Mouse (Mus musculus) stomach, postnatal 0 days (tissue): ENCODE measurements around the gene Tpp2. TPM values are rescaled to one million over a fixed set of nuclear protein-coding genes. Genes with fewer than 3 reads are reported as not detected.

ENCODE experiments used
- ATAC-seq: fragments of 200-750 bp; cut with Nextera tagmentation; 2 replicates; pipeline ENCODE4 v1.8.0; 2017; ENCODE audit not compliant: low FRiP score, low TSS enrichment
- DNase-seq: peaks from one replicate; pipeline ENCODE4 v3.0.0-alpha.2; 2016; ENCODE audit warnings: low spot score
- H3K27ac ChIP-seq: fragments of 300-500 bp; sonication (generic); replicated peaks from 2 replicates; pipeline ENCODE4 v1.5.1; 2014; ENCODE audit warnings: mild to moderate bottlenecking, control low read depth
- H3K27me3 ChIP-seq: fragments of 300-500 bp; sonication (generic); 2 replicates; pipeline ENCODE4 v1.6.1; 2014; ENCODE audit warnings: low read length; ENCODE audit not compliant: control insufficient read depth, insufficient read depth
- H3K36me3 ChIP-seq: fragments of 300-500 bp; sonication (generic); 2 replicates; pipeline ENCODE4 v1.6.1; 2014; ENCODE audit warnings: low read length, mixed read lengths; ENCODE audit not compliant: control insufficient read depth, insufficient read depth
- H3K4me1 ChIP-seq: fragments of 300-500 bp; sonication (generic); replicated peaks from 2 replicates; pipeline ENCODE4 v1.6.1; 2014; ENCODE audit warnings: antibody characterized with exemption; ENCODE audit not compliant: control insufficient read depth, insufficient read depth
- H3K4me2 ChIP-seq: fragments of 300-500 bp; sonication (generic); replicated peaks from 2 replicates; pipeline ENCODE4 v1.6.1; 2014; ENCODE audit warnings: low read depth, mild to moderate bottlenecking, control low read depth, moderate library complexity
- H3K4me3 ChIP-seq: fragments of 300-500 bp; sonication (generic); 2 replicates; pipeline ENCODE4 v1.5.1; 2014; ENCODE audit warnings: low read depth, low read length, control low read depth
- H3K9ac ChIP-seq: fragments of 300-500 bp; sonication (generic); 2 replicates; pipeline ENCODE4 v1.6.1; 2014; ENCODE audit warnings: mild to moderate bottlenecking, low read length, control low read depth, mixed read lengths
- H3K9me3 ChIP-seq: fragments of 300-500 bp; sonication (generic); 2 replicates; pipeline ENCODE4 v1.6.1; 2016; ENCODE audit warnings: low read length; ENCODE audit not compliant: control insufficient read depth
- CTCF ChIP-seq: IDR thresholded peaks from 2 replicates; pipeline ENCODE4 v1.5.1; 2016; ENCODE audit warnings: antibody characterized with exemption, low read depth, mild to moderate bottlenecking, moderate library complexity
- EP300 ChIP-seq: optimal IDR thresholded peaks from 2 replicates; pipeline ENCODE3; 2016; ENCODE audit warnings: antibody characterized with exemption
- WGBS: fragments of 180-500 bp; shearing (Covaris S2); extraction: QIAGEN DNeasy Blood & Tissue Kit; methylation state at CpG from one replicate; pipeline ENCODE4 v1.1.7; 2014; 5-methylcytosine and 5-hydroxymethylcytosine counted together
- polyA plus RNA-seq: library from polyadenylated mRNA; unstranded; fragments of >200 nt; fragmentation: Nextera tagmentation; extraction: Ambion mirVana; gene quantifications from 2 replicates; pipeline ENCODE4 v1.2.1, GENCODE M21; 2015

The Tpp2 gene
- polyA plus RNA-seq, 1 experiment from 2014 or later = 34.5 TPM

- WGBS = 46% methylated on average over 3 of the region's 3 CpGs
- no peak overlapping the region for H3K4me2 ChIP-seq
- no peaks in the 10 kb centered on the region for H3K9me3 ChIP-seq
- H3K4me1 ChIP-seq = no peaks in the 10 kb centered on the region
- no peak for ATAC-seq
- no peak for DNase-seq
- H3K4me3 ChIP-seq = no peak overlapping the region
- H3K27me3 ChIP-seq = no peaks in the 10 kb centered on the region
- peaks cover 6% of the 10 kb centered on the region; the same call in 1 of the 2 replicates for H3K36me3 ChIP-seq
- TF ChIP-seq CTCF (no peak), EP300 (no peak)
- no peak overlapping the region for H3K9ac ChIP-seq
- no peak overlapping the region for H3K27ac ChIP-seq
Measured at GRCm38 (mm10) chr1:43971089-43971488, 37.6 kb downstream of the Tpp2 start.

DNA sequence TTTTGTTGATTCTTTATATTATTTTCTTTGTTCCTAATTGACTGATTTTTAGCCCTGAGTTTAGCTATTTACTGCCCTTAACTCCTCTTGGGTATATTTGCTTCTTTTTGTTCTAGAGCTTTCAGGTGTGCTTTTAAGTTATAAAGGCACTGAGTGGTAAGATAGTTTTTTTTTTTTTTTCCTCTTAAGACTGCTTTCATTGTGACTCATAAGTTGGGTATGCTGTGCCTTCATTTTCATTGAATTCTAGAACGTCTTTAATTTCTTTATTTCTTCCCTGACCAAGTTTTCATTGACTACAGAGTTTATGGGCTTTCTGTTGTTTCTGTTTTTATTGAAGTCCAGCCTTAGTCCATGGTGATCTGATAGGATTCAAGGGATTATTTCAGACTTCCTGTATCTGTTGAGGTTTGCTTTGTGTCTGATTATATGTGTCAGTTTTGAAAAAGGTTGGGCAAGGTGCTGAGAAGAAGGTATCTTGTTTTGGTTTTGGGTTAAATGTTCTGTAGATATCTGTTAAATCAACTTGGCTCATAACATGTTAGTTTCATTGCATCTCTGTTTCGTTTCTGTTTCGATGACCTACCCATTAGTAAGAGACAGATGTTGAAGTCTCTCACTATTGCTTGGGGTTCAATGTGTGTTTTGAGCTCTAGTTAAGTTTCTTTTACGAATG is 63.6 kb downstream of the Tpp2 start:
- Histone ChIP-seq H3K4me2 (no peak overlapping the region), H3K4me3 (no peak overlapping the region), H3K27ac (no peak overlapping the region), H3K27me3 (no peaks in the 10 kb centered on the region), H3K9ac (no peak overlapping the region), H3K9me3 (0 out of 2 replicates have a peak, but pooled peaks cover 3% of the 10 kb centered on the region), H3K36me3 (peaks cover 23% of the 10 kb centered on the region), H3K4me1 (no peaks in the 10 kb centered on the region)
- TF ChIP-seq CTCF = no peak
- TF ChIP-seq EP300 = no peak
- 90% methylated on average over 4 of the region's 4 CpGs for WGBS
- ATAC-seq (no peak), DNase-seq (no peak)

GRCm38 (mm10) chr1:44004513-44004912 is 71.1 kb downstream of the Tpp2 start:
- WGBS = 96% methylated on average over 2 of the region's 2 CpGs
- no peak for DNase-seq
- TF ChIP-seq EP300 (no peak), CTCF (no peak)
- Histone ChIP-seq H3K27me3 (no peaks in the 10 kb centered on the region), H3K4me1 (no peaks in the 10 kb centered on the region), H3K9ac (no peak overlapping the region), H3K4me2 (no peak overlapping the region), H3K9me3 (no peaks in the 10 kb centered on the region), H3K27ac (no peak overlapping the region), H3K36me3 (peaks cover 5% of the 10 kb centered on the region; the same call in 1 of the 2 replicates), H3K4me3 (no peak overlapping the region)
- ATAC-seq = no peak

GRCm38 (mm10) chr1:44015556-44015955 is 82.1 kb downstream of the Tpp2 start:
- Histone ChIP-seq H3K4me3 (no peak overlapping the region), H3K36me3 (no peaks in the 10 kb centered on the region), H3K27ac (no peak overlapping the region), H3K9ac (no peak overlapping the region), H3K4me1 (no peaks in the 10 kb centered on the region), H3K4me2 (no peak overlapping the region), H3K9me3 (no peaks in the 10 kb centered on the region), H3K27me3 (no peaks in the 10 kb centered on the region)
- 89% methylated on average over 2 of the region's 2 CpGs for WGBS
- no peak for DNase-seq
- ATAC-seq = no peak
- TF ChIP-seq EP300 = no peak
- TF ChIP-seq CTCF = no peak

DNA sequence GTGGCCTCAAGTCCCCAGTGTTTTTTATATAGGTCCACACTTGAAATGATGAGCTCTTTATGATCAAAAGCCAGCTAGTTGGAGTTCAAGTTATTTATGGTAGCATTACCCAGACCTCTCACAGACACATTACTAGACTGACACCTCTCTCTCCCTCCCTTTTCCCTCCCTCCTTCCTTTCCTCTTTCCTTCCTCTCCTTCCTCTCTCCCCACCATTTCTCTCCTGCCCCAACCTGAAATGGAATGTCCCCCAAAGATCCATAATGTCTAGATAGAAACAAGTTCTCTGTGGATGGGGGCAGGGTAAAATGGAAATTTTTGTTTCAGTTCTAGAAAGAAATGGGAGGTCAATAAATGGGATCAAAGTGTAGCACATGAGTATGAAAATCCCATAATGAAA is 86.5 kb downstream of the Tpp2 start, which contains the start of gene Mettl21c:
Gene Mettl21c (minus strand): TSS at position 101 of the 400 bp plus-strand sequence.
- no peaks in the 10 kb centered on the region for H3K27me3 ChIP-seq
- ATAC-seq = no peak
- H3K4me3 ChIP-seq = no peak within 1 kb of the TSS

GRCm38 (mm10) chr1:44022656-44023055 is 89.2 kb downstream of the Tpp2 start:
- H3K27me3 ChIP-seq = no peaks in the 10 kb centered on the region
- H3K9ac ChIP-seq = no peak overlapping the region
- no peak overlapping the region for H3K4me2 ChIP-seq
- TF ChIP-seq EP300 = no peak
- no peak for TF ChIP-seq CTCF
- H3K27ac ChIP-seq = no peak overlapping the region
- no peaks in the 10 kb centered on the region for H3K36me3 ChIP-seq
- no peak for ATAC-seq
- no peak for DNase-seq
- H3K4me3 ChIP-seq = no peak overlapping the region
- no peaks in the 10 kb centered on the region for H3K9me3 ChIP-seq
- WGBS = 95% methylated on average over 1 of the region's 1 CpGs
- no peaks in the 10 kb centered on the region for H3K4me1 ChIP-seq

More for the DNA sequence above, 86.5 kb downstream of the Tpp2 start, which contains the start of gene Mettl21c:
- H3K27ac ChIP-seq = no peak within 1 kb of the TSS
- H3K9ac ChIP-seq = no peak within 1 kb of the TSS
- H3K36me3 ChIP-seq = no peaks in the 10 kb centered on the region
- TF ChIP-seq EP300 = no peak
- TF ChIP-seq CTCF = no peak
- H3K4me2 ChIP-seq = no peak within 1 kb of the TSS
- no peak for DNase-seq
- H3K9me3 ChIP-seq = no peaks in the 10 kb centered on the region
- H3K4me1 ChIP-seq = no peaks in the 10 kb centered on the region
